Mouse (Mus musculus) erythroid progenitor cell, adult 5-6 weeks (primary cell): ENCODE measurements around the gene Glb1. TPM values are rescaled to one million over a fixed set of nuclear protein-coding genes. Genes with fewer than 3 reads are reported as not detected.
"Not testable (repeated sequence)": the region's sequence is repeated elsewhere in the genome, so short reads cannot be mapped to it uniquely, and the experiment has no call there.

Source experiments
- ATAC-seq: replicated peaks from 2 replicates; pipeline ENCODE4 v1.8.0; 2016; ENCODE audit warnings: moderate number of reproducible peaks, mild to moderate bottlenecking, moderate TSS enrichment, inconsistent platforms; ENCODE audit not compliant: poor library complexity, low FRiP score, severe bottlenecking
- total RNA-seq, 2 experiments: library from RNA; stranded (forward) in 1 of 2; stranded (reverse) in 1 of 2; fragments of 150-400 nt in 1 of 2; fragments of 186-747, 209-891 nt in 1 of 2; gene quantifications; 2 replicates each; pipeline versions ENCODE4 v1.2.3 to v1.2.4; 2015 to 2017; ENCODE audit warnings: low replicate concordance in 2 of 2

Gene Glb1
- total RNA-seq (2015; ENCODE audit: low replicate concordance) = 7.6 and 8.8 TPM in 2 replicates
- 2.3 and 3.3 TPM in 2 replicates for total RNA-seq (2017; ENCODE audit: low replicate concordance)

- peak; percentile 53 for ATAC-seq
Measured at GRCm38 (mm10) chr9:114400949-114401684, at the start of gene Glb1, which contains the start of gene Tmppe. Glb1 (plus strand) TSS chr9:114401076. Tmppe (plus strand) TSS chr9:114401105.

- peak; percentile 73 for ATAC-seq
Measured at GRCm38 (mm10) chr9:114367783-114368470, 32.9 kb upstream of the Glb1 start.

- ATAC-seq = no peak
Measured at GRCm38 (mm10) chr9:114368471-114368858, 32.4 kb upstream of the Glb1 start.

- ATAC-seq = peak; percentile 46; the same call in 1 of the 2 replicates
Measured at GRCm38 (mm10) chr9:114369389-114369788, 31.5 kb upstream of the Glb1 start.

- not testable (repeated sequence) for ATAC-seq
Measured at GRCm38 (mm10) chr9:114371717-114372116, 29.2 kb upstream of the Glb1 start.

GRCm38 (mm10) chr9:114375276-114375962 is 25.5 kb upstream of the Glb1 start:
- no peak; the same call in 1 of the 2 replicates for ATAC-seq

GRCm38 (mm10) chr9:114377168-114377567 is 23.7 kb upstream of the Glb1 start:
- ATAC-seq = no peak

- ATAC-seq = no peak
Measured at GRCm38 (mm10) chr9:114379871-114380270, 21.0 kb upstream of the Glb1 start.

- peak; percentile 70; the same call in 1 of the 2 replicates for ATAC-seq
Measured at GRCm38 (mm10) chr9:114380881-114381733, 19.8 kb upstream of the Glb1 start.

GRCm38 (mm10) chr9:114382936-114383710 is 17.8 kb upstream of the Glb1 start:
- no peak for ATAC-seq

GRCm38 (mm10) chr9:114384691-114385090 is 16.2 kb upstream of the Glb1 start:
- no peak for ATAC-seq

GRCm38 (mm10) chr9:114385160-114385559 is 15.7 kb upstream of the Glb1 start:
- ATAC-seq = no peak

GRCm38 (mm10) chr9:114387086-114387485 is 13.8 kb upstream of the Glb1 start:
- ATAC-seq = no peak

GRCm38 (mm10) chr9:114388288-114388687 is 12.6 kb upstream of the Glb1 start:
- ATAC-seq = no peak

- ATAC-seq = no peak
Measured at GRCm38 (mm10) chr9:114388701-114389370, 12.0 kb upstream of the Glb1 start.

- 0 out of 2 replicates have a peak, but pooled peaks have one; percentile 32 for ATAC-seq
Measured at GRCm38 (mm10) chr9:114389371-114389904, 11.4 kb upstream of the Glb1 start.

GRCm38 (mm10) chr9:114389905-114390748 is 10.7 kb upstream of the Glb1 start, which contains the start of gene Crtap:
Crtap (minus strand) TSS chr9:114390675.
- ATAC-seq = peak; percentile 52
